Mouse (Mus musculus): ENCODE results near the gene Zfp574. TPM values are rescaled to one million over a fixed set of nuclear protein-coding genes. Genes with fewer than 3 reads are reported as not detected.

Zfp574 gene
- polyA plus RNA-seq, 1 experiment from 2014 or later: 20.1 TPM

- peak overlapping the region; percentile 76 for H3K4me2 ChIP-seq (replicated peaks; ENCODE audit: low read depth, low read length)
- peak overlapping the region; percentile 96 for H3K4me3 ChIP-seq (ENCODE audit: low read depth, low read length)
- H3K36me3 ChIP-seq (ENCODE audit: insufficient read depth, low read length): peaks cover 14% of the 10 kb centered on the region
- peak overlapping the region; percentile 92 for H3K9ac ChIP-seq (replicated peaks; ENCODE audit: low read depth)
- 1% methylated on average over 29 of the region's 33 CpGs for WGBS
- peak overlapping the region; percentile 90 for H3K27ac ChIP-seq (ENCODE audit: low read length)
- H3K9me3 ChIP-seq (ENCODE audit: low read length): no peaks in the 10 kb centered on the region
- ATAC-seq (no peak), DNase-seq (ENCODE audit: low spot score) (no peak)
- no peaks in the 10 kb centered on the region for H3K27me3 ChIP-seq (replicated peaks; ENCODE audit: insufficient read depth, low read length)
- no peak for TF ChIP-seq CTCF (IDR thresholded peaks at IDR 0.05)
- TF ChIP-seq EP300 (IDR thresholded peaks at IDR 0.05): no peak
- H3K4me1 ChIP-seq (ENCODE audit: insufficient read depth, low read depth, low read length): peaks cover 12% of the 10 kb centered on the region; the same call in 1 of the 2 replicates
These were observed 5.0 kb downstream of the Zfp574 start for GRCm38 (mm10) chr7:25077414-25077755.

DNA sequence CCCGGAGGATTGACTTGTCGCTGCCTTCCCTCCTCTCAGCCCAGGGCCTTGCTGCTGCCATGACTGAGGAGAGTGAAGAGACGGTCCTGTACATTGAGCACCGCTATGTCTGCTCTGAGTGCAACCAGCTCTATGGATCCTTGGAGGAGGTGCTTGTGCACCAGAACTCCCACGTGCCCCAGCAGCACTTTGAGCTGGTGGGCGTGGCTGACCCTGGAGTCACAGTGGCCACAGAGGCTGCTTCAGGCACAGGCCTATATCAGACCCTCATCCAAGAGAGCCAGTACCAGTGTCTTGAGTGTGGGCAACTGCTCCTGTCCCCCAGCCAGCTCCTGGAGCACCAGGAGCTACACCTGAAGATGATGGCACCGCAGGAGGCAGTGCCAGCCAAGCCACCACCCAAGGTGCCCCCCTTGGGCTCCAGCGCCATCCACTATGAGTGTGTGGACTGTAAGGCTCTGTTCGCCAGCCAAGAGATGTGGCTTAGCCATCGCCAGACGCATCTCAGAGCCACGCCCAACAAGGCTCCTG lies 7.2 kb downstream of the Zfp574 start:
- no peak overlapping the region for H3K9ac ChIP-seq (replicated peaks; ENCODE audit: low read depth)
- H3K4me2 ChIP-seq (replicated peaks; ENCODE audit: low read depth, low read length): no peak overlapping the region
- 79% methylated on average over 12 of the region's 12 CpGs for WGBS
- no peaks in the 10 kb centered on the region for H3K9me3 ChIP-seq (ENCODE audit: low read length)
- ATAC-seq: no peak
- peaks cover 12% of the 10 kb centered on the region; the same call in 1 of the 2 replicates for H3K4me1 ChIP-seq (ENCODE audit: insufficient read depth, low read depth, low read length)
- H3K4me3 ChIP-seq (ENCODE audit: low read depth, low read length): no peak overlapping the region
- TF ChIP-seq CTCF (IDR thresholded peaks at IDR 0.05): no peak
- no peak for TF ChIP-seq EP300 (IDR thresholded peaks at IDR 0.05)
- no peak for DNase-seq (ENCODE audit: low spot score)
- no peak overlapping the region for H3K27ac ChIP-seq (ENCODE audit: low read length)
- peaks cover 16% of the 10 kb centered on the region for H3K36me3 ChIP-seq (ENCODE audit: insufficient read depth, low read length)
- no peaks in the 10 kb centered on the region for H3K27me3 ChIP-seq (replicated peaks; ENCODE audit: insufficient read depth, low read length)

- WGBS: 93% methylated on average over 13 of the region's 13 CpGs
- peaks cover 16% of the 10 kb centered on the region; the same call in 1 of the 2 replicates for H3K4me1 ChIP-seq (ENCODE audit: insufficient read depth, low read depth, low read length)
- H3K9ac ChIP-seq (replicated peaks; ENCODE audit: low read depth): no peak overlapping the region
- H3K9me3 ChIP-seq (ENCODE audit: low read length): no peaks in the 10 kb centered on the region
- ATAC-seq: no peak
- H3K4me3 ChIP-seq (ENCODE audit: low read depth, low read length): no peak overlapping the region
- H3K36me3 ChIP-seq (ENCODE audit: insufficient read depth, low read length): peaks cover 16% of the 10 kb centered on the region
- no peak for DNase-seq (ENCODE audit: low spot score)
- H3K27ac ChIP-seq (ENCODE audit: low read length): no peak overlapping the region
- no peak overlapping the region for H3K4me2 ChIP-seq (replicated peaks; ENCODE audit: low read depth, low read length)
- no peaks in the 10 kb centered on the region for H3K27me3 ChIP-seq (replicated peaks; ENCODE audit: insufficient read depth, low read length)
- TF ChIP-seq EP300 (IDR thresholded peaks at IDR 0.05): no peak
- no peak for TF ChIP-seq CTCF (IDR thresholded peaks at IDR 0.05)
These were observed 8.1 kb downstream of the Zfp574 start for GRCm38 (mm10) chr7:25080431-25080830.

DNA sequence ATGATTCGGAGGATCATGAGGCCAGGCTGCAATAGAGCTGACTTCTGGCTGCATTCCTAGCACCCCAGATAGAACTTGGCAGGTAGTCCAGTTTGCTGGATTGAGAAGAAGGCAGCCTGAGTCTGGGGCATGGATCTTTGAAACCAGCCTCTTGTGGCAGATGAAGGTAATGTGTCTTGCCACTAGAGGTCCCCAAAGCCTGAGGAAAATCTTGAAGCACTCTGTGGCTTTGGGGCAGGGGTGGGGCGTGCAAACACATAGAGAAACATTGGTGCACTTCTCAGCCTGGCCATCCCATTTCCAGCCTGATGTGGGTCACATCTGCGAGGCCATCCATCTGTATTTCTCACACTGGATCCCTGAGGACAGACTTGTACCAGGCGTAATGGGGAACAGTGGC lies 10.1 kb downstream of the Zfp574 start:
- Histone ChIP-seq H3K9ac (replicated peaks; ENCODE audit: low read depth) (no peak overlapping the region), H3K4me2 (replicated peaks; ENCODE audit: low read depth, low read length) (no peak overlapping the region), H3K4me3 (ENCODE audit: low read depth, low read length) (no peak overlapping the region), H3K4me1 (ENCODE audit: insufficient read depth, low read depth, low read length) (peaks cover 16% of the 10 kb centered on the region; the same call in 1 of the 2 replicates), H3K27ac (ENCODE audit: low read length) (no peak overlapping the region), H3K27me3 (replicated peaks; ENCODE audit: insufficient read depth, low read length) (no peaks in the 10 kb centered on the region), H3K36me3 (ENCODE audit: insufficient read depth, low read length) (peaks cover 16% of the 10 kb centered on the region), H3K9me3 (ENCODE audit: low read length) (no peaks in the 10 kb centered on the region)
- ATAC-seq: peak; percentile 41
- peak; percentile 75 for DNase-seq (ENCODE audit: low spot score)
- 75% methylated on average over 4 of the region's 4 CpGs for WGBS
- TF ChIP-seq CTCF (IDR thresholded peaks at IDR 0.05) (peak; percentile 79), EP300 (IDR thresholded peaks at IDR 0.05) (no peak)

DNA sequence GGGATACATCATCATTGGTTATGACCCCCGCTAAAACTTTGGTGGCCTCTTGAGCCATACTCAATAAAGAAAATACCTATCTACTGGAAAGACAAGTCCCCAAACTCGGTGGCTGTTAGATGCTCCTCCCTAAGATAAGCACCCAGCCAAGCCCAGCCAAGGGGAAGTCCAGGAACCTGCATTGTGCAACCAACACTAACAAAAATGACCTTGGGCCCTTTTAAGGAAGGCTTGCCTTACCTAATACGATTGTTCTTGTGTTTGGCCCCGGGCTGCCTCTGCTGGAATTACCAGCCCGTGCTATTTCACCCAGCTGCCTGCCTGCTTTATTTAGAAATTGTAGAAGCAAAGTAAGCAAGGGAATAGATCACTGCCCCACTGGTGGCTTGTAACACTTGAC lies 12.3 kb downstream of the Zfp574 start:
- peak; percentile 56 for ATAC-seq
- Histone ChIP-seq H3K27ac (ENCODE audit: low read length) (peak overlapping the region; percentile 43; the same call in 1 of the 2 replicates), H3K4me1 (ENCODE audit: insufficient read depth, low read depth, low read length) (peaks cover 4% of the 10 kb centered on the region; the same call in 1 of the 2 replicates), H3K4me3 (ENCODE audit: low read depth, low read length) (no peak overlapping the region), H3K27me3 (replicated peaks; ENCODE audit: insufficient read depth, low read length) (no peaks in the 10 kb centered on the region), H3K36me3 (ENCODE audit: insufficient read depth, low read length) (peaks cover 16% of the 10 kb centered on the region), H3K4me2 (replicated peaks; ENCODE audit: low read depth, low read length) (no peak overlapping the region), H3K9me3 (ENCODE audit: low read length) (no peaks in the 10 kb centered on the region), H3K9ac (replicated peaks; ENCODE audit: low read depth) (no peak overlapping the region)
- DNase-seq (ENCODE audit: low spot score): peak; percentile 55
- TF ChIP-seq CTCF (IDR thresholded peaks at IDR 0.05) (no peak), EP300 (IDR thresholded peaks at IDR 0.05) (no peak)
- 46% methylated on average over 5 of the region's 5 CpGs for WGBS

DNA sequence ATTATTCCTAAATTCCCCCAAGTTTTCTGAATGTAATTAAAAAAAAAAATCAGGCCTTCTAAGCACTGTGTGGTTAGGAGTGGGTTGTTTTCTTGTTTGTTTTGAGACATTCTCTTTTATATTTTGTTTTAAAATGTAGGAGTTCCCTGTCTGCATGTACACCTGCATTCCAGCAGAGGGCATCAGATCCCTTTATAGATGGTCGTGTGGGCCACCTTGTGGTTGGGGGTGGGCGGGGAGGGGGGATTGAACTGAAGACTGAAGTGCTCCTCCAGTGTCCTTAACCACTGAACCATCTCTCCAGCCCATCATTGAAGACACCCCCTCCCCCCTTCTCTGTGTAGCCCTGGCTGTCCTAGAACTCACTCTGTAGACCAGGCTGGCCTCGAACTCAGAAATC lies 14.3 kb downstream of the Zfp574 start:
- 44% methylated on average over 3 of the region's 3 CpGs for WGBS

More for the DNA sequence above, 14.3 kb downstream of the Zfp574 start:
- no peak for ATAC-seq
- TF ChIP-seq CTCF (IDR thresholded peaks at IDR 0.05) (peak; percentile 60), EP300 (IDR thresholded peaks at IDR 0.05) (no peak)
- Histone ChIP-seq H3K4me1 (ENCODE audit: insufficient read depth, low read depth, low read length) (peaks cover 4% of the 10 kb centered on the region; the same call in 1 of the 2 replicates), H3K9ac (replicated peaks; ENCODE audit: low read depth) (no peak overlapping the region), H3K36me3 (ENCODE audit: insufficient read depth, low read length) (0 out of 2 replicates have a peak, but pooled peaks cover 8% of the 10 kb centered on the region), H3K4me2 (replicated peaks; ENCODE audit: low read depth, low read length) (no peak overlapping the region), H3K4me3 (ENCODE audit: low read depth, low read length) (no peak overlapping the region), H3K9me3 (ENCODE audit: low read length) (no peaks in the 10 kb centered on the region), H3K27me3 (replicated peaks; ENCODE audit: insufficient read depth, low read length) (no peaks in the 10 kb centered on the region), H3K27ac (ENCODE audit: low read length) (no peak overlapping the region)
- DNase-seq (ENCODE audit: low spot score): no peak
